Mouse (Mus musculus) testis, postnatal 10 days (tissue): ENCODE data around the gene Efna5.

Source experiments
- DNase-seq: peaks from one replicate; pipeline ENCODE4 v3.0.0; 2021; ENCODE audit warnings: low spot score

The Efna5 gene

DNA sequence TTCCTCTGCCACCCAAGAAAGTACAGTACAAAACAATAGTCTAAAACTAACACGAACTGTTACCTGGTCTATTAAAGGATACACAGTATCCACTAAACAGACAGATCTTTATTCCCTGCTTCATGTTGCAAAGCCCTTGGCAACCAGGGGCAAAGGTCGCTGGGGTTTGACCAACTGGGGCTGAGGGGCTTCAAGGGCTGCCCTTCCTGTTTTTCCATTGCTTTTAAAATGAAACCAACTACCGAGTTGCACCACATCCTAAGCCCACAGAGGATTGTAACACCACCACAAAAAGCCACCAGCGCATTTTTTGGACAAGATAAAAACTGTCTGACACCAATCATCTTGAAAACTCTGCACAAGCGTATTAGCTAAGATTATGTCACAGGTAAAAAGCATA, 276.8 kb downstream of the Efna5 start:
- no peak for DNase-seq

DNA sequence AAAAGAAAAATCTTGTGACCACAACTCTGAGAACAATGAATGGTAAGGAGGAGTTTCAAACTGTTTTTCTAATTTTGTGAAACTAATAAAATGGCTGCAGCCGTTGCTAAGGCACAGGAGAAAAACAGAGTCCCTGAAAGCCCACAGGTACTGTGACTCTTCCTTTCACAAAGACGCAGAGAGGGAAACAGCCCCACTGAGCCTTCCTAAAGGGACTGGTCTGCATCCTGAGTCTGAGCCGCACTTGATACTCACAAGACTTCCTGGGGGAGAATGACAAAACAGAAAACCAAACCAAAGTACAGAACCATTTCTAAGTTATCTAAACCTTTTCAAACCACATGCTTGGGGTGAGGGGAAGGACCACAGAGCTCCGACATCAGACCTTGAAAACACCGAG, 277.5 kb downstream of the Efna5 start:
- DNase-seq: no peak

DNA sequence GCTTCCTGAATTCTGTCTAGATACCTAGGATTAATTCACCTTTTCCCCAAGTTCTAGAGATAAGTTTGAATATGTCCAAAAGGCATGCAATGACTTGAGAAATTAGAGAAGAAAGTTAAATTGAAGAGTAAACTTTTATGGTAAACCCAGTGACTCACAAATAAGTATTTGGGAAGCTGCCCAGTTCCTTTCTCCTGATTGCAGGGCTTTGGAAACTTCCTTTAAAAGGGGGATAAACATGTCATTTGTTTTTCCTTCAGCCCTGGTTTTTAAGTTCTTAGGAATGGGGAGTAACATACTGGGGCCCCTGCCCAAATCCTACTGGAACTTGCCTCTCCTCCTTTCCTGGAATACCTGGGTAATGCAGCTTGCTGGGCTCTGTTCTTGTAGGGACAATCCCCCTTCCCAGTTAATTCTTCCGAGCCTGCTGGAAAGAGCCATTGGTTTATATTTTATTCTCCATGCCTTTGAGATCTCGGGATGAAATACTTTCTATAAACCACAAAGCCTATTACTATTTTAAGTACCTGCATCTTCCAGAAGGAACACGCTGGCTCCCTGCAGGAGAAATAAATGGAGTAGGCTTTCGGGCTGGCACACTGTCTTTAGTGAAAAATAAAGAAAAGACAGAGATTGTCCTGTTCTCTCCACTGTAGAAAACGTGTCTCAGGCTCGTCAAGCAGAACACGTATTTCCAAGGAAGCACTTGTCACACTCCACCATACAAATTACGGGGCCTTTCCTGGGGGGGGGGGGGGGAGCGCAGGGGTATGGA, 282.2 kb downstream of the Efna5 start:
- DNase-seq: no peak

DNA sequence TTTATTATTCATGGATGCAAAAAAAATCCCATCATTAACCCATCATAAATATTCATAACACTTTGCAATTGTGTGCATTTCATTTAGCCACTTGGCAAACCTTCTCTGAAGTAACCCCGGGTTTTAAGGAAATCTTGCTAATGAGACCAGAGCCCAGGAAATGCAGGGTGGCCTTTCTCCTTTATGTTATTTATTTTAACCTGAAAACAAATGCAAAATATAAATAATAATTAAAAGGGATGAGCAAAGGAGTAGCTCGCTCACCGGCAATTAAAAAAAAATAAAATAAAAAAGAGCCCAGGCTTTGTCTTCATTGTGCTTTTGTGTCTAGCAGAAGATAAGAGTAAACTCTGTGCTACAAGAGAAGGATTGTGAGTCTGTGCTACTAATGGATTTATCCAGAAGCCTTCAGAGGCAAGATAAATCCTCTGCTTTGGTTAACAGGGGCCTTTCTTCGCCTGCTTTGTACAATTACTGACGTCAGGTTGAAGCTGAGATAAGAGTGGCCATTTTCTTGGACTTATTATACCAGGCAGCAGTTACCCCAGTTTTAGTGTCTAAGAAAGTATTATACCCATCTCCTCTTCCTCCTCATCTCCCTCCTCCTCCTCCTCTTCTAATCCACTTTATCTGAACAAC, 288.6 kb downstream of the Efna5 start:
- DNase-seq: no peak

DNA sequence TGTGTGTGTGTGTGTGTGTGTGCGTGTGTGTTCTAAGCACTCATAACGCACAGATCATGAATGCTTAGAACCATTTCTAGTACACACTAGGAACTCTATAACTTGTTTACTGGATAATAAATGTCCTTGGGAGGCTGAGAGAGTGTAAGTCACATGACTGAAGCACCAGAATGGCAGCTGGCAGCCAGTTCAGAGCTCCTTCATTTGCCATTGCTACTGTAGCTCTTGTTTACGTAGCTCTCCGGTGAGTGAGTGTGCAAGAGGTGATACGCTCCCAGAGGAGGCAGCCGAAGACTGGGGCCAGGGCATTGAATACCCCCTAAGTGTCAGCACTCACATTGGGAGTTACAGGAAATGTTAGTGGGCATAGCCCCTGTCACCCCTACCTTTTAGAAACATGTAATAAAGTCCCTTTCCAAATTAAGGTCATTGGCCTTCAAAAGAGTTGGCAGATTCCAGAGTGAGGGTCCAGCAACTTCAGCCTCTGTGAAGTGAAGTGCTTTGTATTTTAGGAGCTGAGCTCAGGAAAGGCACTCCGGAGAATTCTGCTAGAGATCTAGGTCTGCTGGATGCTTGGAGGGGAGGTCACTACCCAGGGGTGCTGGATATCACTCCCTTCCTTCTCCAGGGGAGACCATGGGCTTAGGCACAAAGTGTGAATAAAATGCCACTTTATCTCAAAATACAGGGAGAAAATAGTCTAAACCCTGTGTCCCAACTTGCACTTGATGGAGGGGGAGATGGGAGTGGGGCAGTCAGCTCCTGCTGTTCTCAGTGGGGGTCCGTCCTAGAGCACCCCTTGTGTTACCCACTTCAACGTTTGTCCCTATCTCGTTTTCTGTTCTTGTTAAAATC, 289.3 kb downstream of the Efna5 start:
- DNase-seq: no peak

DNA sequence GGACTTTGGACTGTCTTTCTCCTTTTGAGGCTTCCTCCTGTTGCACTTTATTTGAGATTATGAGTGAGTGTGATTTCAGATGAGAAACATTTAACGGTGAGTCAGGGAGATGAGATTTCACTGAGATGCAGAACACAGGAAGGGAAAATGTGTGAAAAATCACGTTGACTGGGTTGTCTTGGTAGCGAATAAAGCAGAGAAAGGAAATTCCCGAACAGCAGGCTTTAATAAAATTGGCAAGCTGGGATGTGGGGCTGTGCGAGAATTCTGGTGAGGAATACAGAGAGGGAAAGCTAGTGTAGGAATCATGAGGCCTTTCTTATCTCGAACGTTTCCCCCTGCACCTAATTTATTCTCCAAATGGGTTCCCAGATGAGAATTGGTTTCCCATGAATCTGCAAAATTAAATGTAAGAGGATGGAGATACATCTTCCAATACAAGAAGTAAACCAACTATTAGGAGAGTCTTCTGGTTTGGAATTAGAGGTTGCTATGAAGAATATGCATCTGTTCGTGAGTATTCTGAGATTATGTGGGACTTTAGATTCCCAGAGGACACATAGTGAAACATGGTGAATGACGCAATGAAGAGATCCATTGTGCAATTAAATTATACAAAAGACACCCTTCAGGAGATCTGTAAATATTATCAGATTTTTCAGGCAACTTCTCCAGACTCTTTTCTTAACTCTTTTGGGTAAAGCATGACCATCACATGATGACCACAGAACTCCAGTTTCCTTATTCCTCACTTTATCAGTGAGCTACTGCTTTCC, 290.2 kb downstream of the Efna5 start:
- no peak for DNase-seq

DNA sequence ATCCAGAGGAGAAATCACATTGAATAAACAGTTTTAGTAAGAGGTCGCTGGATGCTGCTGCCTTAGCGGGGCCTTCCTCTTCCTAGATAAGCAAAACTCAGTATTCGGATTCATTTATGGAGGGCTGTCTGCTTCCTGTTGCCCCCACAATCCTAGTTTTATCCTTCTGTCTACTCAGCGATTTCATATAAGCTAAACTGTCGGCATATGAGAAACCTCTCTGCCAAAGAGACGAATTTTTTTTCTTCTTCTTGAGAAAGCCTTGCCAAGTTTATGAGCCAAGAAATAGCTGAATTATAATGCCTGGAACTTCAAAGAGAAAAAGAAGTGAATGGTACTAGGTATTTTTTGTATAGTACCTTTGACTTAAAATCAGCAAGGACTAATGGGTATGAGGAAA, 301.0 kb downstream of the Efna5 start:
- no peak for DNase-seq

DNA sequence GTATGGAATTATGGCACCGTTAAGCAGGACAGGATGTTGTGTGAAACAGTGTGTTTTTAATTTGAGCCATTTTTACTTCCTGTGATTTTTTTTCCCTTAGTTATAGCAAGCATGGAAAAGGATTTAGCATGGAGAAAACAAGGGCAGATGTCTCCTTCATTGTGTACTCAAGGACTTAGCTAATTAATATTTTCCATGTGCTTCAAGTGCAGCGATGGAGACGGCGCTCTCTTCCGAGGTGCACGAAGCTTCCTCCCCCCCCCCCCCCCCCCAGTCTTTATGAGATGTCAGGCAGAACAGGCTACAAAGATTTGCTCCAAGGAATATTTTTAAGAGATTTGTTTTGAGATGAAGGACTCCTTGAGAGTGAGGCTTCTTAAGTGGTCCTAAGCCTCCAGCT, 301.5 kb downstream of the Efna5 start:
- DNase-seq: no peak

DNA sequence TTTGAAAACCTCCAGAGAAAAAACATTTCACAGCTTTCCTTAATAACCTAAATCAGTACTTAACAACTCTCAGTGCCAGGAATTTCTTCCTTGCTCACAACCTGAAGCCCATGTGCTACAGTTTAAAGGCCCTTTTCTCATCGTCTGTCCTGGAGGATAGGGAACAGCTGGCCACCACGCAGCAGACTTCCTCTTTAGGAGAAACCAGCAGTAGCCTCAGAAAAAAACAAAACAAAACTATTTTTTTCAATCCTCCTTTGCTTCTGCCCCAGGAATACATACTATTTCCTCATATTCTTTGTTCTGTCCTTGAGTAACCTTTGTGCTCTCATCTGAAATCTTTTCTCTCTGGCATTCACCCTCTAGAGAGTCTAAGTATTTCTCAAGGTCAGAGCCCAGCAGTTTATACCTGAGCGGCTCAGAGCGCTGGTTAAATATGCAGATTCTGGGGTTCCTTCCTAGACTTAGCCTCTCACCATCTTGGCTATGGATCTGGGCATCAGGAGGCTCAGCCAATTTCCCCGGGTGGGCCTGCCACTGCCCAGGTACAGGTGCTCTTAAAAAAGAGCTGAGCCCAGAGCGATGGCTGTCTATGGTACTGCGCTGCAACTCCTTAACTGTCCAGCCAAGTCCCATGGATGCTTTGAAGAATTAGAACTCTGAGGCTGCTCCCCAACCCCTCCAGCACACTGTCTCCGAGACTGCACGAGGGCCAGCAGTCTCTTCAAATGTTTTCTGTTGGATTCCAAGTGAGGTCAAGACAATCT, 306.4 kb downstream of the Efna5 start:
- no peak for DNase-seq

DNA sequence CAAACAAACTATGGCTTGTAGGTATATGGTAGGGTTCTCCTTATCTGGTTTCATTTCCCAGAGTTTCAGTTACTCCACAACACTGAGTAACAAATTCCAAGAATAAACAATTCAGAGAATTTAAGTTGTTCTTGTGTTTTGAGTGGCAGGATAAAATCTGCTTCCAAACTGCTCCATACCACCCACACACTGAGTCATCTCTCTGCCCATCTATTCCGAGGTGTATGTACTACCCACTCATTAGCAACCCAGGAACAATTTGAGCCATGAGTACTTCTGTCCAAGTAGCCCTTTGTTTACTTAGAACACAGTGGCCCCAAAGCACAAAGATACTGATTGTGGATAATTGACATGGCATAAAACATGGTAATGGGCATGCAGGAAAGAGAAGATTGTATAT, 311.0 kb downstream of the Efna5 start:
- DNase-seq: no peak

DNA sequence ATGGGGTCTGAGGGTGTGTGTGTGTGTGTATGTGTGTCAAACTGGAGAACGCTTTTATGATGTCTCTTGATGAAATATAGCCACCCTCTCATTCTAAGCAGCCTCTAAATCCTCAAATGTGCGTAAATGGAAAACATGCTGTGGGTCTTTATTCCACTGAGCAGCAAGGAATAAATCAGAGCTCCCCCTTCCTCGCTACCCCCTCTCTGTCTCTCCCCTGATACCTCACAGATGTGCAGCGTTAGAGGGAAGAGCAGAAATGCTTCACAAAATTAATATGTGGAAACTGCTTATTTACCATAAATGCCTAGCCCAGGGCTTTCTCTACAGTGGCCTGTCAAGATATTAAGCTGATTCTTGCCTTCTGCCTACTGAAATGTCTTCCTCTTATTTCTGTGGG, 313.1 kb downstream of the Efna5 start:
- no peak for DNase-seq

DNA sequence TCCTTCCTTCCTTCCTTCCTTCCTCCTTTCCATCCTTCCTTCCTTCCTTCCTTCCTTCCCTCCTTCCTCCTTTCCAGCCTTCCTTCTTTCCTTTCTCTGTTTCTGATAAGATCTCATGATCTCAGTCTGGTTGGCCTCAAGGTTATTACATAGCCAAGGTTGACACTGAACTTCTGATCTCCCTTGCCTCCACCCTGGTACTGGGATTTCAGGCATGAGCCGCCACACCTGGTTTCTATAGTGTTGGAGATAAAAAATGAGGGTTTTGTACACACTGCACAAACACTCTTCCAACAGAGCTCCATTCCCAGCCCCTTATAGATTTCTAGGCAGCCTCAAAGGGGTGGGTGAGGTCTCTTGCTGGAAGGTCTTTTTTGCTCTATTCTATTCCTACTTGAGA, 315.5 kb downstream of the Efna5 start:
- no peak for DNase-seq

DNA sequence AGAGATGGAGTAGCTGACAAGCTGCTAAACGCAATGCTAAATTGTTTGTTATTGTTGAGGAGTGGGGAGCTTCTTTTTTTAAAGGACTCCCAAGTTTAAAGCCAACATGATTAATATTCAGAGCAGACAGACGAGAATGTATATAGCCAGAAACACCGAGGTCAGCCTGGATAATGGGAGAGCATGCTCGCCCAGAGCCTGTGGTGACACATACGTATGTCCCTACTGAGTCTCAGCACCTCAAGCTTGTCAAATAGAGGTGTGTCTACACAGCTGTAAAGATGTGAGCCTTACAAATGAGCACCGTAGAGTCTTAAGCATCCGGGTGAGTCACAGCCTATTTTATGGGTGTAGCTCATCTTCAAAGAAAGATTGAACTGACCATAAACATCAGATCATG, 318.7 kb downstream of the Efna5 start:
- DNase-seq: no peak

DNA sequence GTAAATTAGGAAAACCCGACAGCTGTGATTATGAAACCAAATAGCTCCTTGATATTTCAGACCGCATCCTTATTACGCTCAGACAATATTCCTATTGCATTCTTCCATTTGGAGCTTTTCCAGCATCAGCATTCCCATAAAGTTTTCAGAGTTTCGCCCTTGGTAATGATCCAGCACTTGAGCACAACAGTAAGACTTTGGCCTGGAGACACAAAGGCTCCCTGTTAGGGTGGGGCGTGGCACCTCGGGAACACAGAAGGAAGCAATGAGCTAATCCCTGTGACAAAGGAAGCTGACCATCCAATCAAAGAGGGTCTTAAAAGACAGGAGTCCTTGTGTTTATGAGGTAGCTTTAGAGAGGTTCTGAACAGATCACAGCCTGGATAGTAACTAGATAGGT, 323.9 kb downstream of the Efna5 start:
- no peak for DNase-seq
